Mouse (Mus musculus): Measurements from ENCODE around the gene Kdm8.

The Kdm8 gene

DNA sequence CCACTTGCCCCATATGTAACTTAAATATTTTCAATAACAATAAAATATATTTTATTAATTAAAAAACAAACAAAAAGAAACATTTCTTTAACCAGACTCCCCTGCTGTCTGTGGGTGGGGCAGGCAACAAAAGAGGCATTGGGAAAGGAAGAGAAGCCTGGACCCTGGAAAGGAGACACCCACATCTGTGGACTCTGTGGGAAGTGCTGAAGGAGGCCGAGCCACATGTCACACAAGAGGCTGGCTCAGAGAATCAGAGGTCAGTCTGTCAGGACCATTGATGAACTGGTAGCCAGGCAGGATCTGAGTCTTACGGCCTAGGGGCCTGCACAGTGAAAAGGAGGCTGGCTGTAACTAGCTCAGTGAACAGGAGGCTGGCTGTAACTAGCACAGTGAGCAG is 17.7 kb downstream of the Kdm8 start:
- DNase-seq (ENCODE audit: low spot score in 2 of 2) = no peak

DNA sequence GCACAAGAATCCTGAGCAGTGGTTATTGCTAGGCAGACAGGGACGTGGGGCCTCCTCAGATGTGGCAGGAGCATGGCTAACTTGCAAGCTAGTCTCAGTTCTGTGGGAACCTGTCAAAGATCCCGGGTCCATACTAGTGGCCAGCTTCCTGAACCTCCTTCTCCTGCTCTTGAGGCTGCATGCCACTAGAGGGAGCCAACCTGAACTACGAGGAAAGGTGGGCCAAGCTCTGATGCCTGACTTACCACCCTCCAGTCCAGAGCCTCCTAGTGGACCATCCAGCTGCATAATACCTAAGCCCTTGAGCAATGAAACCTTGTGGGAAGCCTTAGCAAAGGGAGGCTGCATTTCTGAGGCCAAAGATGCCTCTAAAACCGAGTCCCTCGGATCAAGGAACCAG is 25.5 kb downstream of the Kdm8 start:
- DNase-seq (ENCODE audit: low spot score in 2 of 2) = peak; percentile 46 to 51

- no peak for DNase-seq (ENCODE audit: low spot score in 2 of 2)
These were observed 26.4 kb downstream of the Kdm8 start for GRCm38 (mm10) chr7:125470901-125471300.

DNA sequence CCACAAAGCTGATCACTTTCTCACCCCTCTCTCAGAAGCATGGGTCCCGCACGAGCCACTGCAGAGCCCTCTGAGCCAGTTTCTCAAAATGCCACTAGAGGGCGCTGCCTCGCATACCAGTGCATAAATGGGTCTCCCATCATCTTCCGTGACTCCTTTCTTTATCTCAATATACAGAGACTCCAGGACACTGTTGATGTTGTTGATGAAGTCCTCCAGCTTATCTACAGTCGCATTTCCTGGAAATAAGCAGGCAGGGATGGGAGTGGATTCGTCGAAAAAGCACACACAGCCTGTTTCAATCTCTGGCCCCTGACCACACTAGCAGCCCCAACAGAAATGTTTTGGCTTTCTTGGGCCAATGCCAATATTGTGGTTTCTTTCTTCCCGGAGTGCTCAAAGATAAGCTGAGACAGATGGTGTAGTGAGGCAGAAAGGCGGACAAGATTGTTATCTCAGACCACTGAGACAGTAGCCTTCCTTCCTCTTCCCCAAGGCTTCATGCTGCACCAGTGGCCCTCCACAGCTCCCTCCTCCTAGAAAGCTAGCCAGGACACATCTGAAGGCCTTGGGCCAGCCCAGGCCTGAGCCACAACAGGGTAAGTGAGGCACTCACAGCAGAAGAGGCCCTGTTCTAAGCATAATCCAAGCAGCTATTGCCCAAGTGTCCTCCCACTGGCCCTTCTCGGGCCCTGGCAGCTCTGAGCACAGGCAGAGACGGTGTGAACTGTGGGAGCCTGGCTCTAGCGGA is 27.7 kb downstream of the Kdm8 start:
- DNase-seq (ENCODE audit: low spot score in 2 of 2) = peak; percentile 50 to 78

- no peak for DNase-seq (ENCODE audit: low spot score in 2 of 2)
These were observed 30.1 kb downstream of the Kdm8 start for GRCm38 (mm10) chr7:125474535-125474934.

DNA sequence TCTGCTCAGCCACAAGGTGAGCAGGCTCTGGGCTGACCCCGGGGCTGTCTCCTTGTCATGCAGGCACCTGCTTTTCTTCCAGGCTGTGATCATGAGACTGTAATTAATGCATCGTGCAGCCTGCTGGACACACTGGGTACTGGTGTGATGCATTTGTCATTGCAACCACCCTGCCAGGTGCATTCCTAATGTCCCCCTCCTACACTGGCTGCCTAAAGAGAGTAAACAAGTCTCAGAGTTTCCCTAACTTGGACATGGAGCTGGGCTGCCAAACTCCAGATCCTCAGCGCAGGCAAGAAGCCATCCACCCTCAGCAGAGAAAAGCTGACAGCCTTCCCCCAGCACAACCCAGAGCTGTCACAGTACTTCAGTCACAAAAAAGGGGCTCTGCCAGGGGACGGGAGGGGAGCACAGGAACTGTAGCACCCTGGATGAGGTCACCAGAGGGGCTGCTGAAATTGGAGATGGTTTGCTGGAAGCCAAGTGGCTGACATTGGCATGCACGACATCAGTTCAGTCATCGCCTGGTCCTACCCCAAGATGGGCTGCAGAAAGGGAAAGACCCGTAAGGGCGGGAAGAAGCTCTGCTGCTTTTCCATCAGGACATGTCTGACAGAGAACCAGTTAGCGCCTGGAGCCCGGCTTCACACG is 31.2 kb downstream of the Kdm8 start:
- no peak for DNase-seq (ENCODE audit: low spot score in 2 of 2)

GRCm38 (mm10) chr7:125478391-125478984 is 34.0 kb downstream of the Kdm8 start:
- peak in 1 of 2 experiments; percentile 48 for DNase-seq (ENCODE audit: low spot score in 2 of 2)

DNA sequence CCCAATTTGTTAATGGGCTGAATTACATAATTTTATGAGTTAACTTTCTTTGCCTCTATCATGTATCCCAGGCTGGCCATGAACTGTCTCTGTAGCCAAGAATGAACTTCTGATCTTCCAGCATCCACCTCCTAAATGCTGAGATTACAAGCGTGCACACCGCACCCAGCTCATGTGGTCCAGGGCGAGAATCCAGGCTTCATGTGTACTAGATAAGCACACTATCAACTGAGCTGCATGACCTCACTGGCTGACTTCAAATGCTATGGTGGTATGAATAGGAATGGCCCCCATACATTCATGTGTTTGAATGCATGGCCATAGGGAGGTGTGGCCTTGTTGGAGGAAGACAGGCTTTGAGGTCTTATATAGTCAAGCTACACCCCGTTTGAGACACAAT is 36.0 kb downstream of the Kdm8 start:
- DNase-seq (ENCODE audit: low spot score in 2 of 2) = no peak

DNA sequence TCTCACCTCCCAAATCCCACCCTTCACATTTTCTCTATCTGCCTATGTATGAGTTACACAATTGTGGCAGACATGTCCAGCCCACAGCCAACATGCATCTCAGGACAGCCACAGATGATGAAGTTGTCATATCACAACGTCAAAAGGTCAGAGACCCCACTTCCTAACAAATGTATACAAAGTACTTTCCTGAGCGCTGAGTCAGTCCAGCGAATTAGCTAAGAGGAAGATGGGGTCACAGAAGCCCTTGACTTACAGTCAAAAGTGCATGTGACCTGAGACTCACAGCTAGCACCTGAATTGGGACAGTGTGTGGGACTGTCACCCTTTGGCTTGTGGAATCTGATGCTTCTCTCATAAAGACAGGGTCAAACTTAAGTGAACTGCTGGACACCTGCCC is 37.9 kb downstream of the Kdm8 start:
- DNase-seq (ENCODE audit: low spot score in 2 of 2) = no peak

DNA sequence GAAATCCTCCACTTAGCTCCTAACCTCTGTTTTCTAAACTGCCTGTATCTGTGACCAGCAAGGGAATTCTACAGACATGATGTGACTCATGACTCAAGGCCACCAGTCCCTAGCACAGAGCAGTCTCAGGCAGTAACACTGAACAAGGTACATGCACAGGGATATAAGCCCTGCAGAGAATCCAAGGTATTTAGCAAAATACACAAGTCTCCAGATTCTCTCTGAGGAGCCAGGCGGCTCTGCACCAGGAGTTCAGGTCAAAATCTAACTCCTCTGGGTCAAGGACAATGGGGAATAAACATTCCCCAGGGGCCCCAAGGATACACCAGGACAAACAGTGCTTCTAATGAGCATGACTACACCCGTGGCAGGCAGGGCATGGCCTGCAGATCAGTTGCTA is 38.4 kb downstream of the Kdm8 start:
- DNase-seq (ENCODE audit: low spot score in 2 of 2) = no peak

DNA sequence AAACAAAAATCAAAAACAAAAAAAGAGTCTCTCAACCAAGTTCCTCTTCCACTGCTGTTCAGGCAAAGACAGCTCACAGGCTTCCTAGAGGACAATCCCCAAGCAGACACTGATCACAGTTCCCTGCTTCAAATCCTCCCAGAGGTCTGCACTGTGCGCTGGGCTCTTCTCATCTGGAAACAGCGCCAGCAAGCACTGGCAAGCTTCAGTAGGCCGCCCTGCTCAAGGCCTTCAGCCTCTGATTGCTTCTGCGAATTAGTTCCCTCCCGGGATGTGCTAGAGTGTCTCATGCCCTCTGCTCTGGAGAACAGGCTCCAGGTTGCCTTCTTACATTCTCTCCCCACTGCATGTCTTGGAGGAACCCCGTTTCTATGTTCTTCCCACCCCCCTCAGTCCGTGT is 40.3 kb downstream of the Kdm8 start:
- no peak for DNase-seq (ENCODE audit: low spot score in 2 of 2)

DNA sequence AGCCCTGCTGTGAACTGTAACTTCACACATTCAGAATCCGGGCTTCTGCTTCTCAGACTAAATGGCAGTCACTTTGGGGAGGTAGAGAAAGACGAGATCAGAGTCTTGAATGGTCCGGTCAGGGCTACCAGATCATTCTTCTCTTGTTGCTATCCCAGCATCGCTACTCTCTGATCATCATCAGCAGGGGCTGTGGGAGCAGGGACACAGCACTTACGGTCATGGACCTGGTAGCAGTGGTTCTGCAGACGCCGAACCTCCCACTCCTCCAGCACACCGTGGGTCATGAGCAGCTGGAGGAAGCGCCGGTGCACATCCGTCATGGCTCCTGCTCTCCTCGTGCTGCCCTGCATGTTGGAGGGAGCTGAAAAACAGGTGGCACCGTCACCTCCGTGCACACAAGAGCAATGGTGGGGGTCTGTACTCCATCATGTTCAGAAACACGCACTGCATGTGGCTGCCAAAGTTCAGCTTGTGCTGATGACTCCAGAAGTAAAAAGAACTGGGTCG is 41.7 kb downstream of the Kdm8 start:
- no peak for DNase-seq (ENCODE audit: low spot score in 2 of 2)

- no peak for DNase-seq (ENCODE audit: low spot score in 2 of 2)
These were observed 42.6 kb downstream of the Kdm8 start for GRCm38 (mm10) chr7:125487126-125487525.

DNA sequence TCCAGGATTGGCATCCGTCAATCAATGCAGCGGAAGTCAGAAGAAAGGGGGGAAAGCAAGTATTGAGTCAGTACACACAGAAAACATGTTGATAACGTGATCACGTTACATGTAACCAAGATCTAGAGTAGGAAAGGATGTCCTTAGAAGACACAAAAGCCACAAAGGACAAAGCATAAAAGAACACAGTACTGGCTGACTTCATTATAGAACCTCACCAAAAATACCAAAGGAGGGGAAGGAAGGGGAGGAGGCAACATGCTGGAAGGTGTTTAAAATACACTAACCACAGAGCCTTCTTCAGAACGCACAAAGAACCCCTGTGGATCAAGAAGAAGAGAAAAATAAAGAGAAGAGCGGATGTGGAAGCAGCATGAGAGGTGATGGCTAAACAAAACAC is 44.2 kb downstream of the Kdm8 start:
- no peak for DNase-seq (ENCODE audit: low spot score in 2 of 2)

DNA sequence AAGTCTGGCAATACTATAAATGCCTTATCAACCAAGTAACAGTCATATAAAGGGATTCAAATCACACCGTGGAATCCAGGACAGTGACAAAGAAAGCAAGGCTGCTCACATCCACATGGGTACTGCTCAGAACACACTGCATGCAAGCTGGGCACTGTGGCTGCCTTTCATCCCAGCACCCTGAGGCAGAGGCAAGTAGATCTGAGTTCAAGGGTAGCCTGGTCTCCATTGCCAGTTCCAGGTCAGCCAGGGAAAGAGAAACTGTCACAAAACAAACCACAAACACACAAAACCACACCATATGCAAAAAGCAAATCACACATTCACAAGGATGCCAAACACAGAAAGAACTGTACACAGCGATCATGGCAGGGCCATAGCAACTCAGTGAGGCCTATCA is 45.2 kb downstream of the Kdm8 start:
- DNase-seq (ENCODE audit: low spot score in 2 of 2) = no peak

GRCm38 (mm10) chr7:125490947-125491735 is 46.7 kb downstream of the Kdm8 start, which contains the start of gene Nsmce1:
Gene Nsmce1, minus strand, starts transcription at chr7:125491596.
- peak; percentile 88 to 96 for DNase-seq (ENCODE audit: low spot score in 2 of 2)

GRCm38 (mm10) chr7:125491760-125492159 is 47.3 kb downstream of the Kdm8 start:
- DNase-seq (ENCODE audit: low spot score in 2 of 2) = no peak

DNA sequence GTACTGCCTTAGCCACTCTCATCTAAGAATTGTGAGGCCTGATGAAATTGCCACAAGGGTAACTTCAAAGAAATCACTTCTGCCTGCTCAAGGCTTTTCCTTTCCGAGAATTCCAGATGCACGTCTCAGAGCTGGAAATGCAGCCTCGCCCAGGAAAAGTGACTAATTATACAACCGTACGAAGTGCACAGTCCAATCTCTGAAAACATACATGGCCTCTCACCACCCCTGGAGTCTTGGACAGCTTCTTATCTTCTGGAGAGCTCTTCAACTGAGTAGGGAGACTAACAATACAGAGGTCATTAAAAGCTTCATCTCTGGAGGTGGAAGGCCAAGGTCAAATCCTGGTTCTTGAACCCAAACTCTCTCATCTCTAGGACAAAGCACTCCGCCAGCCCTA is 48.1 kb downstream of the Kdm8 start:
- no peak for DNase-seq (ENCODE audit: low spot score in 2 of 2)

GRCm38 (mm10) chr7:125495864-125496440 is 51.5 kb downstream of the Kdm8 start:
- DNase-seq (ENCODE audit: low spot score in 2 of 2) = no peak

- DNase-seq (ENCODE audit: low spot score in 2 of 2) = peak in 1 of 2 experiments; percentile 45
These were observed 55.7 kb downstream of the Kdm8 start for GRCm38 (mm10) chr7:125499927-125500868.

All from urinary bladder, postnatal 36 days (tissue).